Mouse (Mus musculus) CD4-positive naive resting alpha-beta T cell, adult 57 days (primary cell): ENCODE data around the gene Cxcl9. TPM values are rescaled to one million over a fixed set of nuclear protein-coding genes. Genes with fewer than 3 reads are reported as not detected.

ENCODE experiments used
- total RNA-seq: library from RNA; stranded (reverse); gene quantifications from one replicate; pipeline ENCODE4 v1.2.4, GENCODE M21; 2023

Gene Cxcl9
- total RNA-seq = not detected

DNA sequence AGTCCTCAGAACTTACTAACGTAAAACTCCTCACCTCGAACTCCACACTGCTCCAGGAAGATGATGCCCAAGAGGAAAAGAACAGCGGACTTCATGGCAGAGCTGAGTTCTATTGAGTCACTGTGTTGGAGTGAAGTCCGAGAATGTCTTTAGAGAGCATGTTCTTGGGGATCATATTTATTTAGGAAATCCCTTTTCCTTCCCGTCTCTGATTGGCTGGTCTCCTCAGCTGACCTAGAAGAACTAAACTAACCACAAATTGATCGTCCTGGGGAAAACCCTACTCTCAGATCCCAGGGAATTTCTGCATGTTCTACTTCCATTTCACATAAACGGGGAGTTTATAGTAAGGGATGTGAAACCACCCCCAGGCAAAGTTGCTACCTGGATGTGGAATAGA, at the start of gene Cxcl9:
Gene Cxcl9, minus strand, starts transcription at position 151 of the 400 bp plus-strand sequence.

DNA sequence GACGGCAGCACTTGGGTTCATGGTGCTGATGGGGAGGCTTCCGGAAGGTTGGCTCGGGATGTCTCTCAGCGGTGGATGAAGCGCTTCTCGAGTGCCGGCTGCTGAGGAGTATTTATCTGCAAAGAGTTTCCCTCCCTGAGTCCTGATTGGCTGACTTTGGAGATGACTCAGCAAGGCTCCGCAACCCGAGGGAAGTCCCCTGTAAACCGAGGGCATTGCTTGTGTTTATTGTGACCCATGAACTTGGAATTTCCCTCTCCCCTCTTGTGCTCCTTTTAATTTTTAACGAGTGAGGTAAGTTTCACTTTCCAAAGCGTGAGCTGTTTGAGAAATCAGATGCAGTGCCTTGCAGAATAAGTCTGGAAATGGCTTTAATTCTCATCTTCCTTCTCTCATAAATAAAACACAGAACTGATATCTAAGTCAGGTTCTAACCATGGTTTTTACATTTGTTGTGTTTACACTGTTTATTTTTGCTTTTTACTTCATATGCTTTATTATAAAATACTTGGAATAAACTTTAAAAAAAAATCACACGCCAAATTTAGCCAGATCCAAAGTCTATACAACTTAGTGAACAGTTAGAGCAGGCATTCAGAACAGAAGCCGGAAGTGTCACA, 21.0 kb upstream of the Cxcl9 start, which contains the start of gene Cxcl10:
Gene Cxcl10, minus strand, starts transcription at position 96 of the 620 bp plus-strand sequence.

DNA sequence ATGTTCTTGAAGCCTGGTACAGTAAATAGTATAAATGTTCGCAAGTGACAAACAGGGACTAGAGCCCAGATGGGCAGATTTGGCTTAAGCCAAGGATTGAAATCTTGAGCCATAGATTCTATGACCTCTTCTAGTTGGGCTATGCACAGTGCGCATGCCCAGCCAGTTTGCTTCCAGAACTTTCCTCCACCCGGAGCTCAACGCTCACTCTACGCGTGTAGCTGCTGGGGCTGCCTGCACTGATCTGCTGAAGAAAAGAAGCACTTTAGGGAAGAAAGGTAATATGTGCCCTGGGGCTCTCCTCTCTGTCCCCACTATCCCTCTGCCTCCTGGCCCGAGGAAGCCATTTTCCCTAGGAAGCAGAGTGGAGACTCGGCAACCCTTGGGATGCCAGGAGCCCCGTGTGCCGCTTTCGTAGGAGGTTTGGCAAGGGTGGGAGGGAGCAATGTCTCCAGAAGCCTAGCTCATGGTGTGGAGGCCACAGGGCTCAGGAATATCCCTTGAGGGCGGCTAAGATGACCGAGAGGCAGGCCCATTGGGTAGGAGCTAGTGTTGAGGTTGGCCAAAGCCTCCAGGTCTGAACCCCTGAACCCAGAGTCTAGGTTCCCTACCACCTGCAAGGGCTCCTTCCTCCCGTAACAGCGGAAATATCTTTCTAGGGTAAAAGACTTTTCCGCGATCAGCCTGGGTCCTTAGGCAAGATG, 3.9 kb upstream of the Cxcl9 start, which contains the start of gene Art3:
Gene Art3, plus strand, starts transcription at position 193 of the 704 bp plus-strand sequence.

DNA sequence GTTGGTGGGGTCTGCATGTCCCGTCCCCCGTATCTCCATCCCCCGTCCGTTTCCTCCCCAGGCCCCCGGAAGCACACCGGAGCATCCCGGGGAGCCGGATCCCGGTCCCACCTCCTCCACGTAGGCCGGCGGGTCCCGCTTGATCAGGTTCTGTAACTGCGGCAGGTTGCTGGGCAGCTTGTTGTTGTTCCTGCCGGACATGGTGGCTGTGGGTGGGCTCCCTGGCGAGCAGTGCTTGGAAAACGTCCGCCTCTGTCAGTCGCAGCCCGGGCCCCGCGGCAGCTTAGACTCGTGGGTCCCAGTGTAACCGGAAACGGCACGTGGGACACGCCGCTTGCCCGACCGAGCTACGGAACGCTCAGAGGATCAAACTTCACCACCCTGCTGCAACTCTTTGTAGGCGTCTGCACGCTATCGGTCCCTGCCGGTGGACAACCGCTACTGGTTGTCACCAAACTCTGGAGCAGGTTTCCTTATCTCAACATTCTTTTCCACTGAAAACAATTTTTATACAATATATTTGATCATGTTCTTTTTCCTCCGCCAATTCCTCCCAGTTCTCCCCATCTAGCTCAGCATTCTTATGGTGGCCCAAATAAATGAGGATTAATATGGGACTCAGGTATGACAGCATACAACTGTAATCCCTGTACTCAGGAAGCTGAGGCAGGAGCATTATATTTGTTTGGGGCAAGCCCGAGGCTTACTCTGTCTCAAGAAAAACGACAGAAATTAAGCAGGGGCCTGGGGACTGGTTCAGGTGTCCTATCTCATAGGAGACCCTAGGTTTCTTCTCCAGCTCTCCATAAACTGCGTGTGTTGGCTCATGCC, 18.0 kb downstream of the Cxcl9 start, which contains the start of gene Sdad1:
Gene Sdad1, minus strand, starts transcription at position 799 of the 831 bp plus-strand sequence.

DNA sequence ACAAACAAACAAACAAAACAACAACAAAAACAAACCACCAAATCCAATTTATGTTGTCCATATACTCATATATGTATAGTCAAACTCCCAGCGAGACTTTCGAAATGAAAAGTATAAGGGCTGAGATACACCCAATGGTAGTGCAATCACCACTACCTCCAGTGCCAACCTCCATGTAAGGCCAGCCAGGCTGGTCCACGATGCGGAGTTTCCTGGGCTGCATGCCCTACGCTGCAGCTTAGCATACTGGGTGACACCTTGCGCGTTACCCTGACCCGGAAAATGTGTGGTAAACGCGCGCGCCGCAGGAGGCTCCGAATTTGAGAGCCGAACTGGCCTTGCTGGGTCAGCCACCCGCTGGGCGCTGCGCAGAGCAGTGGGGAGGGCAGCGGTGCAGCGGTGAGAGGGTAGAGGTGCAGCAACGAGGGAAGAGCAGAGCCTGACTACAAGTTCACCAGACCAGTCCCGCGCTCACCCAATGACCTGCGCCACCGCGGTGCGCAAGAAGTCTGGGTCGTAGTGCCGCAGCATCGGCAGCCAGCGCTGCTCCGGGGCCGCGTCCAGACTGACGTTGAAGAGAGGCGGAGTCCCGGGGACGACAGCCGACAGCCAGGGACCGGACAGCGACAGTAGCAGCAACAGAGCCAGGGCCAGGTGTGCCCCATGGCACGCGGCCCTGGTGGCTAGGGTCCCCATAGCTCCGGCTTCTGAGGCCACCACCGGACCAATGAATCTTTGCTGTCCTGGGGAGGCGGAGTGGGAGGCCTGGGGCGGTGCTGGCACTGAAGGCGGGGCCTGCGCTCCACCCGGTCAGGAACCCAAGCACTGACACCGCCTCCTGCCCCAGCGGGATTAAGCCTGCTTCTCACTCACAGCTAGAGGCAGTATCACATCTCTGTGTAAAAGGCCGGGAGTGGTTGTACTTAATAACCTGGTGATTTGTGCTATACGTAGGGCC, 50.2 kb downstream of the Cxcl9 start, which contains the start of gene Naaa:
Gene Naaa, minus strand, starts transcription at position 734 of the 958 bp plus-strand sequence.

Other genes with a start within 250 kb of the Cxcl9 start
- gene G3bp2, start 244.4 kb downstream of the Cxcl9 start, total RNA-seq = 129 TPM
- gene Uso1, start 190.1 kb downstream of the Cxcl9 start, total RNA-seq = 57.0 TPM
- not detected for gene U90926, start 112.7 kb downstream of the Cxcl9 start, total RNA-seq
- gene Ppef2, start 71.8 kb downstream of the Cxcl9 start, total RNA-seq = 0.65 TPM
- 8.0 TPM for gene Naaa, start 49.9 kb downstream of the Cxcl9 start, total RNA-seq
- 64.2 TPM for gene Sdad1, start 17.6 kb downstream of the Cxcl9 start, total RNA-seq
- gene Art3, start 3.7 kb upstream of the Cxcl9 start, total RNA-seq = 0.89 TPM
- 1.6 TPM for gene Cxcl10, start 20.8 kb upstream of the Cxcl9 start, total RNA-seq
- 53.3 TPM for gene Nup54, start 107.1 kb upstream of the Cxcl9 start, total RNA-seq
- gene Scarb2, start 178.8 kb upstream of the Cxcl9 start, total RNA-seq = 44.4 TPM
- gene Fam47e, start 227.0 kb upstream of the Cxcl9 start, total RNA-seq = not detected